Mouse (Mus musculus): ENCODE results near the gene March9. TPM values are rescaled to one million over a fixed set of nuclear protein-coding genes. Genes with fewer than 3 reads are reported as not detected.

March9 gene
- 1.3 and 1.7 TPM in 2 replicates for polyA plus RNA-seq (2016; fragmentation: Nextera tagmentation; extraction: Ambion mirVana)

- Histone ChIP-seq H3K4me3 (peak within 1 kb of the TSS; percentile 99), H3K27me3 (ENCODE audit: low read depth, poor library complexity, severe bottlenecking) (peaks cover 36% of the 10 kb centered on the region), H3K27ac (replicated peaks) (peak within 1 kb of the TSS; percentile 97), H3K4me1 (peaks cover 65% of the 10 kb centered on the region), H3K9me3 (replicated peaks) (no peaks in the 10 kb centered on the region), H3K36me3 (peaks cover 37% of the 10 kb centered on the region)
- peak; percentile 73 for DNase-seq (ENCODE audit: low spot score)
- 1% methylated on average over 65 of the region's 72 CpGs for WGBS
Observed at GRCm38 (mm10) chr10:127059968-127060916, at the start of gene March9. TSS of gene March9 (minus strand) at chr10:127060184.

- WGBS: 83% methylated on average over 3 of the region's 3 CpGs
- Histone ChIP-seq H3K36me3 (peaks cover 35% of the 10 kb centered on the region), H3K9me3 (replicated peaks) (no peaks in the 10 kb centered on the region), H3K27ac (replicated peaks) (no peak overlapping the region), H3K27me3 (ENCODE audit: low read depth, poor library complexity, severe bottlenecking) (no peaks in the 10 kb centered on the region), H3K4me3 (no peak overlapping the region), H3K4me1 (no peaks in the 10 kb centered on the region)
- no peak for DNase-seq (ENCODE audit: low spot score)
Observed at GRCm38 (mm10) chr10:127108262-127108583, 48.2 kb upstream of the March9 start.

GRCm38 (mm10) chr10:127107563-127108261 is 47.7 kb upstream of the March9 start:
- 92% methylated on average over 16 of the region's 16 CpGs for WGBS
- Histone ChIP-seq H3K36me3 (peaks cover 30% of the 10 kb centered on the region), H3K27me3 (ENCODE audit: low read depth, poor library complexity, severe bottlenecking) (no peaks in the 10 kb centered on the region), H3K9me3 (replicated peaks) (no peaks in the 10 kb centered on the region), H3K4me3 (no peak overlapping the region), H3K4me1 (no peaks in the 10 kb centered on the region), H3K27ac (replicated peaks) (no peak overlapping the region)
- DNase-seq (ENCODE audit: low spot score): no peak

- Histone ChIP-seq H3K9me3 (replicated peaks) (no peaks in the 10 kb centered on the region), H3K36me3 (peaks cover 40% of the 10 kb centered on the region), H3K4me3 (no peak overlapping the region), H3K27me3 (ENCODE audit: low read depth, poor library complexity, severe bottlenecking) (no peaks in the 10 kb centered on the region), H3K27ac (replicated peaks) (no peak overlapping the region), H3K4me1 (no peaks in the 10 kb centered on the region)
- WGBS: 88% methylated on average over 7 of the region's 7 CpGs
- no peak for DNase-seq (ENCODE audit: low spot score)
Observed at GRCm38 (mm10) chr10:127103631-127104030, 43.6 kb upstream of the March9 start.

GRCm38 (mm10) chr10:127101151-127101550 is 41.2 kb upstream of the March9 start:
- Histone ChIP-seq H3K4me3 (no peak overlapping the region), H3K36me3 (peaks cover 51% of the 10 kb centered on the region), H3K27me3 (ENCODE audit: low read depth, poor library complexity, severe bottlenecking) (no peaks in the 10 kb centered on the region), H3K9me3 (replicated peaks) (no peaks in the 10 kb centered on the region), H3K4me1 (no peaks in the 10 kb centered on the region), H3K27ac (replicated peaks) (no peak overlapping the region)
- WGBS: 89% methylated on average over 6 of the region's 6 CpGs
- no peak for DNase-seq (ENCODE audit: low spot score)

- no peak overlapping the region for H3K27ac ChIP-seq (replicated peaks)
- DNase-seq (ENCODE audit: low spot score): no peak
- no peaks in the 10 kb centered on the region for H3K9me3 ChIP-seq (replicated peaks)
- no peak overlapping the region for H3K4me3 ChIP-seq
- WGBS: 89% methylated on average over 8 of the region's 8 CpGs
- H3K36me3 ChIP-seq: peaks cover 54% of the 10 kb centered on the region
- no peaks in the 10 kb centered on the region for H3K27me3 ChIP-seq (ENCODE audit: low read depth, poor library complexity, severe bottlenecking)
- H3K4me1 ChIP-seq: no peaks in the 10 kb centered on the region
Observed at GRCm38 (mm10) chr10:127100414-127100813, 40.4 kb upstream of the March9 start.

GRCm38 (mm10) chr10:127099868-127100267 is 39.9 kb upstream of the March9 start:
- Histone ChIP-seq H3K9me3 (replicated peaks) (no peaks in the 10 kb centered on the region), H3K27me3 (ENCODE audit: low read depth, poor library complexity, severe bottlenecking) (no peaks in the 10 kb centered on the region), H3K36me3 (peaks cover 55% of the 10 kb centered on the region), H3K4me3 (no peak overlapping the region), H3K27ac (replicated peaks) (no peak overlapping the region), H3K4me1 (no peaks in the 10 kb centered on the region)
- no peak for DNase-seq (ENCODE audit: low spot score)
- 92% methylated on average over 15 of the region's 15 CpGs for WGBS

- H3K27me3 ChIP-seq (ENCODE audit: low read depth, poor library complexity, severe bottlenecking): no peaks in the 10 kb centered on the region
- DNase-seq (ENCODE audit: low spot score): no peak
- WGBS: 84% methylated on average over 10 of the region's 10 CpGs
- H3K9me3 ChIP-seq (replicated peaks): no peaks in the 10 kb centered on the region
- no peaks in the 10 kb centered on the region for H3K4me1 ChIP-seq
- no peak overlapping the region for H3K27ac ChIP-seq (replicated peaks)
- H3K4me3 ChIP-seq: no peak overlapping the region
- peaks cover 57% of the 10 kb centered on the region for H3K36me3 ChIP-seq
Observed at GRCm38 (mm10) chr10:127099191-127099590, 39.2 kb upstream of the March9 start.

- Histone ChIP-seq H3K4me1 (no peaks in the 10 kb centered on the region), H3K36me3 (peaks cover 57% of the 10 kb centered on the region), H3K27ac (replicated peaks) (no peak overlapping the region), H3K9me3 (replicated peaks) (no peaks in the 10 kb centered on the region), H3K4me3 (no peak overlapping the region), H3K27me3 (ENCODE audit: low read depth, poor library complexity, severe bottlenecking) (peaks cover 5% of the 10 kb centered on the region)
- no peak for DNase-seq (ENCODE audit: low spot score)
- WGBS: 79% methylated on average over 20 of the region's 20 CpGs
Observed at GRCm38 (mm10) chr10:127098514-127098913, 38.5 kb upstream of the March9 start.

GRCm38 (mm10) chr10:127094382-127094802 is 34.4 kb upstream of the March9 start:
- no peaks in the 10 kb centered on the region for H3K9me3 ChIP-seq (replicated peaks)
- peaks cover 46% of the 10 kb centered on the region for H3K27me3 ChIP-seq (ENCODE audit: low read depth, poor library complexity, severe bottlenecking)
- WGBS: 66% methylated on average over 7 of the region's 7 CpGs
- peaks cover 20% of the 10 kb centered on the region for H3K4me1 ChIP-seq
- peaks cover 47% of the 10 kb centered on the region for H3K36me3 ChIP-seq
- no peak overlapping the region for H3K27ac ChIP-seq (replicated peaks)
- H3K4me3 ChIP-seq: no peak overlapping the region
- DNase-seq (ENCODE audit: low spot score): no peak

- H3K36me3 ChIP-seq: peaks cover 31% of the 10 kb centered on the region
- no peaks in the 10 kb centered on the region for H3K9me3 ChIP-seq (replicated peaks)
- 54% methylated on average over 4 of the region's 4 CpGs for WGBS
- H3K27me3 ChIP-seq (ENCODE audit: low read depth, poor library complexity, severe bottlenecking): peaks cover 62% of the 10 kb centered on the region
- DNase-seq (ENCODE audit: low spot score): no peak
- H3K27ac ChIP-seq (replicated peaks): no peak overlapping the region
- H3K4me1 ChIP-seq: peaks cover 20% of the 10 kb centered on the region
- H3K4me3 ChIP-seq: no peak overlapping the region
Observed at GRCm38 (mm10) chr10:127092742-127093141, 32.8 kb upstream of the March9 start.

GRCm38 (mm10) chr10:127091507-127092396 is 31.8 kb upstream of the March9 start:
- H3K4me1 ChIP-seq: peaks cover 20% of the 10 kb centered on the region
- H3K27ac ChIP-seq (replicated peaks): no peak overlapping the region
- H3K36me3 ChIP-seq: peaks cover 21% of the 10 kb centered on the region
- WGBS: 9% methylated on average over 51 of the region's 51 CpGs
- H3K9me3 ChIP-seq (replicated peaks): no peaks in the 10 kb centered on the region
- no peak for DNase-seq (ENCODE audit: low spot score)
- peaks cover 72% of the 10 kb centered on the region for H3K27me3 ChIP-seq (ENCODE audit: low read depth, poor library complexity, severe bottlenecking)
- peak overlapping the region; percentile 40 for H3K4me3 ChIP-seq
